Mouse (Mus musculus) embryonic facial prominence, embryonic 13.5 days (tissue): ENCODE measurements at regions not wholly inside any gene's neighbourhood (a gene's known extent, or its start where the extent isn't known, plus 50 kb on each side); places are given as distances from the start of the nearest gene placed in this dataset.
"Not testable (repeated sequence)": the region's sequence is repeated elsewhere in the genome, so short reads cannot be mapped to it uniquely, and the experiment has no call there.

Source experiments
- ATAC-seq: fragments of 200-750 bp; cut with Nextera tagmentation; 2 replicates; pipeline ENCODE4 v1.8.0; 2017; ENCODE audit warnings: low read depth; ENCODE audit not compliant: insufficient number of reproducible peaks, insufficient read depth, low FRiP score, low TSS enrichment
- H3K27ac ChIP-seq: fragments of 300-500 bp; sonication (generic); 2 replicates; pipeline ENCODE4 v1.5.1; 2015; ENCODE audit warnings: moderate library complexity, mild to moderate bottlenecking, inconsistent platforms
- H3K27me3 ChIP-seq: fragments of 300-500 bp; sonication (generic); 2 replicates; pipeline ENCODE4 v1.6.1; 2015; ENCODE audit warnings: mild to moderate bottlenecking, inconsistent platforms
- H3K36me3 ChIP-seq: fragments of 300-500 bp; sonication (generic); 2 replicates; pipeline ENCODE4 v1.6.1; 2015; ENCODE audit warnings: mild to moderate bottlenecking, inconsistent platforms
- H3K4me1 ChIP-seq: fragments of 300-500 bp; sonication (generic); 2 replicates; pipeline ENCODE4 v1.6.1; 2015; ENCODE audit warnings: inconsistent platforms
- H3K4me2 ChIP-seq: fragments of 300-500 bp; sonication (generic); 2 replicates; pipeline ENCODE4 v1.6.1; 2015; ENCODE audit warnings: moderate library complexity, mild to moderate bottlenecking, inconsistent platforms
- H3K4me3 ChIP-seq: fragments of 300-500 bp; sonication (generic); 2 replicates; pipeline ENCODE4 v1.5.1; 2015; ENCODE audit warnings: mild to moderate bottlenecking, inconsistent platforms
- H3K9ac ChIP-seq: fragments of 300-500 bp; sonication (generic); 2 replicates; pipeline ENCODE4 v1.6.1; 2015; ENCODE audit warnings: mild to moderate bottlenecking, inconsistent platforms
- H3K9me3 ChIP-seq: fragments of 300-500 bp; sonication (generic); 2 replicates; pipeline ENCODE4 v1.6.1; 2016; ENCODE audit warnings: inconsistent platforms
- WGBS: fragments of 180-500 bp; shearing (Covaris S2); methylation state at CpG from one replicate; pipeline ENCODE4 v1.1.7; 2015; ENCODE audit warnings: mixed read lengths; 5-methylcytosine and 5-hydroxymethylcytosine counted together

DNA sequence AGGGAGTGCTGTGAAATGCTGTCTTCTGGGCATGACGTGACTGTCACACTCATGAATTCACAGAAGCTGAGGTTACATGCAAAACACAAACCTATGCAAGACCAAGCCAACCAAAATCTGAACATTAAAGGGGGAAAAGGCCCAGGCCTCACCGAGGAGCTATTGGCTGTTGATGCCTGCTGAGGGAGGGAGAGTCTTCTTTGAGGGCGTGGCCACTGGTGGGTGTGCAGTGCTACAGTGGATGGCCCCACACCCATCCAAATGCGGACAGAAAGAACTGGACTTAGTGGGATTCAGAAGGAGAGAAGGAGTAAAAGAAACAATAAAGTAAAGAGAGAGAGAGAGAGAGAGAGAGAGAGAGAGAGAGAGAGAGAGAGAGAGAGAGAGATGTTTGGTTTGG lies 522.3 kb downstream of the Dad1 start:
- not testable (repeated sequence) for H3K4me2 ChIP-seq, H3K4me3 ChIP-seq, H3K27me3 ChIP-seq, ATAC-seq, H3K4me1 ChIP-seq, H3K36me3 ChIP-seq, H3K27ac ChIP-seq, H3K9ac ChIP-seq, H3K9me3 ChIP-seq
- WGBS = no CpG with 5 or more reads among the region's 4 CpGs

DNA sequence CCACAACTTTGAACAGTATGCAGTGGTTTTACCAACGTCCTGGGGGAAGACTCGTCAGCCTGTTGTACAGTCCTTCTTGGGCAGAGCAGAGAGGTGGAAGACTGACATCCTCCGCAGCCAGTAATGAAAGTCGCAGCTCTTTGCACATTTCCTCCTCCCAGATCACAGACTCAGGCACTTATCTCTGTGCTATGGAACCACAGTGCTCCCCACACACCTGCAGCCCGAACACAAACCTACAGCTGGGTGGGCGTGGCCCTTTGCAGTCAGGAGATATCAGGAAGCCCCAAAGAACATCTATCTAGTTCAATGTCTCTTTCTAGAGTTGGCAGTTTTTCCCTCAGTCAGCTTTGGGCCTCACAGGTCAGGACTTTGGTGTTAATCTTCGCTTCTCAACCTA lies 524.0 kb downstream of the Dad1 start:
- not testable (repeated sequence) for H3K36me3 ChIP-seq, ATAC-seq, H3K4me2 ChIP-seq, H3K27ac ChIP-seq, H3K27me3 ChIP-seq, H3K9me3 ChIP-seq, H3K4me1 ChIP-seq, H3K4me3 ChIP-seq, H3K9ac ChIP-seq
- WGBS = 66% methylated on average over 2 of the region's 7 CpGs

DNA sequence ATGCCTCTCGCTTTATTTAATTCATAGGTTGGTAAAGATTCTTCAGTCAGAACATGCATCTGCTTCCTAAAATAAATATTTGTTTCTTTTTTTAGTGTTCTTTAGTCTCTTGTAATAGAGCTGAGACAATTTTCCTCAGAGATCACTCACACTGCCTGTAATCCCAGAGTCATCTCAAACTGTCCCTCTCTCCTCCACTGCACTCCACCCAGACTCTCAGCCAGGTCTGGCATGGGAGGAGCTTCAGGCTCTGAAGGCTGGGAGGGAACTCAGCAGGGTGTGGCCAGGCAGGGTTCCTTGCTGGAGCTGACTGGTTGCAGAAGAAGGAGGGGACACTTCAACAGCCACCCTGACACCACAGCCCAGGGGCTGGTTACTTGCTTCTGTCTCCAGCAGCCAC lies 524.8 kb downstream of the Dad1 start:
- not testable (repeated sequence) for H3K4me1 ChIP-seq, H3K4me3 ChIP-seq, H3K27ac ChIP-seq, H3K9ac ChIP-seq, H3K27me3 ChIP-seq, ATAC-seq, H3K9me3 ChIP-seq, H3K36me3 ChIP-seq, H3K4me2 ChIP-seq
- 17% methylated on average over 1 of the region's 1 CpGs for WGBS

- H3K9me3 ChIP-seq, H3K4me1 ChIP-seq, H3K27ac ChIP-seq, ATAC-seq, H3K4me3 ChIP-seq, H3K36me3 ChIP-seq, H3K27me3 ChIP-seq, H3K4me2 ChIP-seq, H3K9ac ChIP-seq: not testable (repeated sequence)
- WGBS = 50% methylated on average over 2 of the region's 4 CpGs
Measured at GRCm38 (mm10) chr14:53726914-53727313, 527.0 kb downstream of the Dad1 start.

DNA sequence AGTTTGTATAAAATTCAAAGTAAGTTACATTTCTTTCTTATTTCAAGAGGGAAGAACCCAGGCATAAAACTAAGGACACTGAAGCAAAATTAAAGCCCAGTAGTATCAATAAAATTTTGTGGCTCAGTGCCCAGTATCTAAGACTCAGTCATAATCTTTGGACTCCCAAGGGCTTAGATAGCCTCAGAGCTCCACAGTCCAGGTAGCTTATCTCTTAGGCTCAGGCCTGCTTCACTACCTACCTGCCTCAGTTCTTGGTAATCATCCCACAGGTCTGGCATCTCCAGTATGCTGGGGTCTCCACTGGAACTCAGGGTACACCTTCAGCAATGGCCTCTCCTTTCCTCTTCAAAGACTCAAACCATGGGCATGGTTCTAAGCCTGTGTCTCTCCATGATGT lies 530.3 kb downstream of the Dad1 start:
- ATAC-seq, H3K4me3 ChIP-seq, H3K27ac ChIP-seq, H3K4me2 ChIP-seq, H3K9ac ChIP-seq, H3K9me3 ChIP-seq, H3K27me3 ChIP-seq, H3K4me1 ChIP-seq, H3K36me3 ChIP-seq: not testable (repeated sequence)

DNA sequence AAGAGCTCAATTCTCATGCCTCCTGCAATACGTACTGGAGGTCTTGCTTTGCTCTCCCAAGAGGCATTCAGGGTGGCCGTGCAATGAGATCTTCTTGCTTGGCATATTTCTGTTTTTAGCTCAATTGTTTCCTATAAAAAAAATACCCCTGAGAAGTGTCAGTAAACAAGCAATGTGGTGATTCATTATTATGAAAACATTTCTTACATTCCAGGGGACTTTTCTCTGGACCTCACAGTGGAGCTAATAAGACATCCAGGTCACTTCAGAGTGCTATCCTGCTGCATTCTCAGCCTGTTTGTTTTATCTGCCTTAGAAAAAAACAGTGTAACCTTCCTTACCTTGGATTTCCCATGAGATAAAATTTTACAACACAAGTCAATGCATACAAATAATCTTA lies 532.0 kb downstream of the Dad1 start:
- H3K4me3 ChIP-seq, H3K4me1 ChIP-seq, ATAC-seq, H3K9ac ChIP-seq, H3K27ac ChIP-seq, H3K4me2 ChIP-seq, H3K9me3 ChIP-seq, H3K27me3 ChIP-seq, H3K36me3 ChIP-seq: not testable (repeated sequence)
- WGBS = 55% methylated on average over 2 of the region's 2 CpGs

DNA sequence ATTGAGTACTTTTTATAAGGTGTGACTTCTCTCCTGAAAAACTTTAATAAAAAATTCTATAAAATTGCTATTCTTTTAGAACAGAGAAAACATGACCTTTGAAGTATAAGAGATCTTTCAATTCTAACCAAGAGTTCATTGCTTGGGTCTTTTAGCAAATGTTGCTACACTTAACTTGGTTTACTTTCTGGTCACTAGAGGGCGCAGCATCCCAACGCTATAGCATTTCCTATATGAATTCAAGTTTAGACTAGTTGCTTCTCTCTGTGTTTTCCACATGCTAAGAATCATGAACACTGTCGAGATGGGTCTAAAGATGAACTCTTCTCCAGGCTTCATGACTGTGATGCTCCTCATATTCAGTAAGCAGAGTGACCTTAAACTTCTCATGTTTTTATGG lies 544.3 kb downstream of the Dad1 start:
- not testable (repeated sequence) for H3K4me1 ChIP-seq, H3K9ac ChIP-seq, H3K4me2 ChIP-seq, H3K9me3 ChIP-seq, H3K4me3 ChIP-seq, H3K27me3 ChIP-seq, H3K36me3 ChIP-seq, H3K27ac ChIP-seq, ATAC-seq
- 2% methylated on average over 3 of the region's 3 CpGs for WGBS

- not testable (repeated sequence) for H3K27me3 ChIP-seq, H3K27ac ChIP-seq, H3K9ac ChIP-seq, H3K4me3 ChIP-seq, H3K9me3 ChIP-seq, H3K4me2 ChIP-seq, ATAC-seq, H3K36me3 ChIP-seq, H3K4me1 ChIP-seq
- WGBS = 80% methylated on average over 5 of the region's 5 CpGs
Measured at GRCm38 (mm10) chr14:53704351-53704750, 549.6 kb downstream of the Dad1 start.

DNA sequence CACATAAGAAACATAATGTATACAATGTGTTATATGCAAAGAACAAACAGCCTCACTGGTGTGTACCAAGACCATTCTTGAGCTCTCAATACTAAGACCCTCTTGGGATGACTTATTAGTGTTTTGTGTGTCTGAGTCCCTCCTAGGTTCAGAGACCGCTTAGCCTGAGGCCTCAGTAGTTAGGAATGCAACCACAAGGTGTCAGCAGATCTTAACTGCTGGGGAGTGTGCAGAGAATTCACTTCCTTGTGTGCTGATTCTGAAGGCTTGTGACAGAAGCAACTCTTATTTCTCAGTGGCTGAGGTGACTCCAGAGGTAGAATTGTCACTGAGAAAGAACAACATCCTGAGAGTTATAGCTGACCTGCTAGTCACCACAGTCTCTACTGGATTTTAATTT lies 550.3 kb downstream of the Dad1 start:
- H3K36me3 ChIP-seq, H3K27me3 ChIP-seq, H3K4me3 ChIP-seq, ATAC-seq, H3K9ac ChIP-seq, H3K4me2 ChIP-seq, H3K4me1 ChIP-seq, H3K9me3 ChIP-seq, H3K27ac ChIP-seq: not testable (repeated sequence)
- WGBS = 20% methylated on average over 1 of the region's 1 CpGs

DNA sequence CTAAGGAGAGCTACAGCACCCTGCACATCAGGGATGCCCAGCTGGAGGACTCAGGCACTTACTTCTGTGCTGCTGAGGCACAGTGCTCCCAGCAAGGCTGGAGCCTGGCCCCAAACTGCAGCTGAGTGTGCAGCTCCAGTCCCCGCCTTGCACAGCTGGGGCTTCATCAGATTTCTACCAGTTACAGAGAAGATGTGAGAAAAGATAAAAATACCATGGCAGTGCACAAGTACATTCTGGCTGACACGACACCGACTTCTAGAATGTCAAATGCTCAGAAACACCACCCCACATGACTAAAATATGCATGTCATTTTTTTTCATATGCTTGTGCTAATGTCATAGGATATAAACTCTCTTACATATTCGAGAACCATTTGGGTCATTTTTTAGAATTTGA lies 569.8 kb downstream of the Dad1 start:
- H3K9ac ChIP-seq, H3K4me3 ChIP-seq: not testable (repeated sequence)
- WGBS = 58% methylated on average over 4 of the region's 4 CpGs

GRCm38 (mm10) chr14:53683361-53684015 lies 570.4 kb downstream of the Dad1 start:
- not testable (repeated sequence) for H3K4me3 ChIP-seq, H3K4me1 ChIP-seq, H3K9me3 ChIP-seq, H3K27me3 ChIP-seq, ATAC-seq, H3K9ac ChIP-seq, H3K36me3 ChIP-seq, H3K4me2 ChIP-seq, H3K27ac ChIP-seq
- 80% methylated on average over 9 of the region's 9 CpGs for WGBS

More for the DNA sequence above, 569.8 kb downstream of the Dad1 start:
- H3K4me1 ChIP-seq, H3K36me3 ChIP-seq, ATAC-seq, H3K9me3 ChIP-seq, H3K27me3 ChIP-seq, H3K4me2 ChIP-seq, H3K27ac ChIP-seq: not testable (repeated sequence)

- not testable (repeated sequence) for H3K4me2 ChIP-seq, H3K4me1 ChIP-seq, ATAC-seq, H3K9ac ChIP-seq, H3K36me3 ChIP-seq, H3K27ac ChIP-seq, H3K9me3 ChIP-seq, H3K4me3 ChIP-seq, H3K27me3 ChIP-seq
- 93% methylated on average over 1 of the region's 1 CpGs for WGBS
Measured at GRCm38 (mm10) chr14:53682679-53683078, 571.2 kb downstream of the Dad1 start.

DNA sequence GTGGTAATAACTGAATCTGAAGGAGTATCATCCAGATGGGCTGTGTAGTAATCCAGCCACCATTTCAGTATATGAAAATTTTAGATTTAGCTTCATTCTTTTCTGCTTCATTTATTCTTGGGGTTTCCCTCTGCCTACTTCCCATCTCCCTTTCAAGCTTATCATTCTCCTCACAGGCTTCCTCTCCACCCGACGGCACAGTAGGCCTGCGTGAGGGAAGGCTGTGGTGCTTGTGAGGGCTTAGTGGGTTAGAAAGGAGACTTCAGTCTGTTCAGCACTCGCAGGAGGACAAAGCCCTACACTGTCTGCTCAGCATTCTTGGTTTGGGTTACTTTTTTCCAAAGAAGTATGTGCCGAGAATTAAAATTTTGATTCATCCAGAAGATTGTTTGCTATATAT lies 572.6 kb downstream of the Dad1 start:
- WGBS = 74% methylated on average over 5 of the region's 5 CpGs
- not testable (repeated sequence) for H3K27ac ChIP-seq, H3K4me1 ChIP-seq, H3K4me3 ChIP-seq, H3K9me3 ChIP-seq, H3K9ac ChIP-seq, H3K4me2 ChIP-seq, ATAC-seq, H3K27me3 ChIP-seq, H3K36me3 ChIP-seq
